Mouse (Mus musculus) thymus, adult 2 months (tissue): ENCODE results near the gene Klrb1c. TPM values are rescaled to one million over a fixed set of nuclear protein-coding genes. Genes with fewer than 3 reads are reported as not detected.
"Not testable (repeated sequence)": the region's sequence is repeated elsewhere in the genome, so short reads cannot be mapped to it uniquely, and the experiment has no call there.

Experiments used
- DNase-seq: peaks from one replicate; pipeline ENCODE4 v3.0.0; 2021
- H3K27ac ChIP-seq: fragments of 200-500 bp; 2 replicates; pipeline ENCODE4 v1.5.1; 2012; ENCODE audit warnings: low read length, control low read depth; ENCODE audit not compliant: control insufficient read depth, insufficient read depth
- H3K27me3 ChIP-seq: fragments of 200-500 bp; 2 replicates; pipeline ENCODE4 v1.6.1; 2012; ENCODE audit warnings: mild to moderate bottlenecking, low read length, moderate library complexity, mixed read lengths; ENCODE audit not compliant: control insufficient read depth, insufficient read depth
- H3K36me3 ChIP-seq: fragments of 200-500 bp; 2 replicates; pipeline ENCODE4 v1.6.1; 2012; ENCODE audit warnings: mild to moderate bottlenecking, low read length, moderate library complexity; ENCODE audit not compliant: control insufficient read depth, insufficient read depth
- H3K4me1 ChIP-seq: fragments of 200-500 bp; replicated peaks from 2 replicates; pipeline ENCODE4 v1.6.1; 2012; ENCODE audit warnings: low read length; ENCODE audit not compliant: control insufficient read depth, insufficient read depth
- H3K4me3 ChIP-seq: fragments of 200-500 bp; 2 replicates; pipeline ENCODE4 v1.5.1; 2012; ENCODE audit warnings: mild to moderate bottlenecking, low read length, control low read depth, moderate library complexity; ENCODE audit not compliant: control insufficient read depth, insufficient read depth
- CTCF ChIP-seq: fragments of 200-500 bp; IDR thresholded peaks from 2 replicates; pipeline ENCODE4 v1.5.1; 2012; ENCODE audit warnings: mild to moderate bottlenecking, control low read depth, low read length, moderate library complexity, borderline replicate concordance; ENCODE audit not compliant: control insufficient read depth, poor library complexity, insufficient read depth; ENCODE audit errors: extremely low read depth
- POLR2A ChIP-seq: fragments of 200-500 bp; IDR thresholded peaks from 2 replicates; pipeline ENCODE4 v1.6.1; 2012; ENCODE audit warnings: mild to moderate bottlenecking, low read length, control low read depth, moderate library complexity; ENCODE audit not compliant: control insufficient read depth, poor library complexity, insufficient read depth; ENCODE audit errors: extremely low read depth
- WGBS: fragments of 180-500 bp; shearing (Covaris S2); methylation state at CpG from one replicate; pipeline ENCODE4 v1.1.7; 2018; 5-methylcytosine and 5-hydroxymethylcytosine counted together
- polyA plus RNA-seq: library from polyadenylated mRNA; depleted of rRNA; stranded (reverse); fragments of >200 nt; gene quantifications from 2 replicates; pipeline ENCODE4 v1.2.3, GENCODE M21; 2012

Gene Klrb1c
- polyA plus RNA-seq, 1 experiment: 2.6 TPM

DNA sequence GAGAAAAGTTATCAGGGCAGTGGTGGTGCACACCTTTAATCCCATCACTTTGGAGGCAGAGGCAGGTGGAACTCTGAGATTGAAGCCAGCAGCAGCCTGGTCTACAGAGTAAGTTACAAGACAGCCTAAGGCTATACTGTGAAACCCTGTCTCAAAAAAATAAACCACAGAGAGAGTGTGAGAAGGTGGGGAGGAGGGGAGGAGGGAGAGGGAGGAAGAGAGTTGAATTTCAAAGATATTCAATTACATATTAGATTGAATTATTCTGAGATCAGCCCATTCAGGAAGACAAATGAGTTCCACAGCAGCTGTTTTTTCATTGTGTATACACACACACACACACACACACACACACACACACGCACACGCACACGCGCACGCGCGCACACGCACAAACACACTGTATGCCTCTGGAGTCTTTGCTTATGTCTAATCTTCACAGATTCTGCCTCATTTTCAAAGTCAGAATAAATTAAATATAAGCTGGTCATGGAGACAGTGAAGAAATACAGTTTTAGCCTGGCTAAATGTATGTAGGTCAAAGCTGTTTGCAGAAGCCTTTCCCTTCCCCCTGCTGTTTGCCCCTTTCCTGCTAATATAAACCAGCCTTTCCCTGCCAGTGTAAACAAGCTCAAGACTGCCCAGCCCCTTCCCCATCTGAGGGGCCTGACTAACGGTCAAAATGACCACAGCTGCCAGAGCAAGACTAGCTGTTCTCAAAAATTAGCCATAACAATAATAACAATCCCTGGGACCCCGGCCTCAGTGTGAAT, 19.3 kb downstream of the Klrb1c start:
- no peak for DNase-seq
- TF ChIP-seq POLR2A (no peak), CTCF (no peak)
- H3K27me3 ChIP-seq: no peaks in the 10 kb centered on the region
- H3K36me3 ChIP-seq: no peaks in the 10 kb centered on the region
- WGBS: 93% methylated on average over 10 of the region's 10 CpGs
- peak overlapping the region; percentile 97 for H3K27ac ChIP-seq
- H3K4me1 ChIP-seq: peaks cover 16% of the 10 kb centered on the region
- H3K4me3 ChIP-seq: no peak overlapping the region

DNA sequence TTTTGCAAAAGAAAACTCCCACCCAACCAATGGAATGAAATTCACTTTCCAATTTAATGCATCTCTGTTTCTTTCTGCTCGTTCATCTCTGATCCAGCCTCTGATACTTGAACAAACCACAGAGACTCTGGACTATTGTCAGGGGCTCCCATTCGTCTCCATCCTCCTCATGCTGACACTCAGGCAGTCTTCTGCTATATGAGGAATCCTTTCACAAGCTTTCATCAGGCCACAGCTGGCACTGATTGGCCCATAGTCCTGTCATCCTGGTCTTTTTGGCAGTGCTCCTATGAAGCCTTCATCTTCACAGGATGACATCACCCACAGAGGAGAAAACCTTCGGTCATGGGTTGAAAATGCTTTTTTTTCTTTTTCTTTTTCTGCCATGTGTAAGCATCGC, 21.0 kb downstream of the Klrb1c start:
- H3K4me1 ChIP-seq: peaks cover 24% of the 10 kb centered on the region
- TF ChIP-seq CTCF (no peak), POLR2A (no peak)
- WGBS: 85% methylated on average over 4 of the region's 4 CpGs
- H3K4me3 ChIP-seq: no peak overlapping the region
- no peaks in the 10 kb centered on the region for H3K36me3 ChIP-seq
- H3K27me3 ChIP-seq: no peaks in the 10 kb centered on the region
- H3K27ac ChIP-seq: no peak overlapping the region
- no peak for DNase-seq

DNA sequence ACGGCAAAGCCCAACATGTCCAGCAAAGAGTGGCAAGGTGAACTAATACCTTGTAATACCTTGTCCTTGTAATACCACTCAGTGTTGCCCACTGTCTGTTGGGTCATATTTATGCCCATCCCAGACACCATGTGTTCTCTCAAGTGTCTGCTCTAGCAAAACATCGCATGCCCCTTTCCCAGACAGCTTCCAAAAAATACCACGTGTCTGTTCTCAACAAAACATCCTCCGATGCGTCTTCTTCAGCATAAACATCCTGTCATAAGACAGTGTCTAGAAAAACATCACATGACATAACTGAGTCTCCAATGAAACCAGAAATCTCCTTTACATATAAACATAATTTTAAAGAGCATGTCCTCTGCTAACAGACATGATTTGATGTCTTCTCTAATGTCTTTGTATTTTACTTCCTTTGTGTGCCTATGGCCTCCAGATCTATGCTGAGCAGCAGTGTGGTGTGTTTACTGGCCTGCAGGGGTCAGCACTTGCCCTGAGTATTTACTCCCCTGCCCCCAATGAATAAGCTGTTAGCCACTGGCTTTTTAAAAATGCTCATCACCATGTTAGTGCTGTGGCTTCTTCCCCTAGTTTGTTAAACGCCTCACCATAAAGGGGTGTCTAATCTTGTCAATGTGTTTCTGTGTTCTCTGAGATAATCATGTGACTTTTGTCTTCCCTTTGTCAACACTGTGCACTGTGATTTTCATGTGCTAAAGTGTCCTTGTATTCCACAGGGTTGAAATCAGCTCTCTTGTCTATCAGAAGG, 22.3 kb downstream of the Klrb1c start:
- H3K4me3 ChIP-seq, H3K36me3 ChIP-seq, H3K27me3 ChIP-seq, H3K27ac ChIP-seq: not testable (repeated sequence)
- DNase-seq: peak; percentile 58
- WGBS: 79% methylated on average over 6 of the region's 6 CpGs
- H3K4me1 ChIP-seq: peaks cover 24% of the 10 kb centered on the region

DNA sequence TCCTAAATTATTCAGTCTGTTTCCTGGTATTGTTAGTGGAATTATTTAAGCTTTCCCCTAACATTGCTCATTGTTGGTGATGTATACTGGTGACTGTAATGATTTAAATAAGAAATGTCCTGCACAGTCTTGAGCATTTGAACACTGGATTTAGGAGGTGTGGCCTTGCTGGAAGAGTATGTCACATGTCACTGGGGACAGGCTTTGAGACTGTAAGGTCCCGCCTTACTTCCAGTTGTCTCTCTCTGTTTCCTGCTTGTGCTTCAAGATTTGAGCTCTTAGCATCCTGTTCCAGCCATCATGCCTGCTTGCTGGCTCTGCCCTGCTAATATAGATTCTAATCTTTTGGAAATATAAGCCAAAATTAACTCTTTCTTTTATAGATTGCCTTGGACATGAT, 23.8 kb downstream of the Klrb1c start:
- 93% methylated on average over 1 of the region's 1 CpGs for whole genome bisulfite sequencing
- peaks cover 22% of the 10 kb centered on the region for H3K4me1 ChIP-seq
- H3K27me3 ChIP-seq: no peaks in the 10 kb centered on the region
- no peak for DNase-seq
- H3K27ac ChIP-seq: no peak overlapping the region
- no peaks in the 10 kb centered on the region for H3K36me3 ChIP-seq
- H3K4me3 ChIP-seq: no peak overlapping the region
- no peak for TF ChIP-seq CTCF
- TF ChIP-seq POLR2A: no peak

DNA sequence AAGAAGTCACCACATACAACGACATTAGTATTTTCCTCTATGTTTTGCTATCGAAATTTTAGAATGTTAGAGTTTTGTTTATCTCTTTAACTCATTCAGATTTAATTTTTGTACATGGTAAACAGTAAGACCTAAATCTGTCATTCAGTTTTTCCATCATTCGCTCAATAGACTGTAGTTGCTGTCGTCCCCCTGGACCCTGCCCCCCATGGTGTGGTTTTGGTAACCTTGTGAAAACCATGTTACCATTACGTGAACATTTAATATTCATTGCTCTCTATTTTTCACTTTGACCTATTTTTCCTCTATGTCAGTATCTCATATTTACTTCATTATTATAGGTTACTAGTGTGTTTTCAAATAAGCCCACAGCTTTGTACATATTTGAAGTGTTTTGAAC, 24.4 kb downstream of the Klrb1c start:
- TF ChIP-seq POLR2A (no peak), CTCF (no peak)
- no peaks in the 10 kb centered on the region for H3K36me3 ChIP-seq
- H3K4me3 ChIP-seq: 0 out of 2 replicates have a peak overlapping the region, but pooled peaks have one; percentile 80
- DNase-seq: no peak
- no peaks in the 10 kb centered on the region for H3K27me3 ChIP-seq
- H3K4me1 ChIP-seq: peaks cover 17% of the 10 kb centered on the region
- H3K27ac ChIP-seq: no peak overlapping the region
- WGBS: 8% methylated on average over 5 of the region's 5 CpGs

DNA sequence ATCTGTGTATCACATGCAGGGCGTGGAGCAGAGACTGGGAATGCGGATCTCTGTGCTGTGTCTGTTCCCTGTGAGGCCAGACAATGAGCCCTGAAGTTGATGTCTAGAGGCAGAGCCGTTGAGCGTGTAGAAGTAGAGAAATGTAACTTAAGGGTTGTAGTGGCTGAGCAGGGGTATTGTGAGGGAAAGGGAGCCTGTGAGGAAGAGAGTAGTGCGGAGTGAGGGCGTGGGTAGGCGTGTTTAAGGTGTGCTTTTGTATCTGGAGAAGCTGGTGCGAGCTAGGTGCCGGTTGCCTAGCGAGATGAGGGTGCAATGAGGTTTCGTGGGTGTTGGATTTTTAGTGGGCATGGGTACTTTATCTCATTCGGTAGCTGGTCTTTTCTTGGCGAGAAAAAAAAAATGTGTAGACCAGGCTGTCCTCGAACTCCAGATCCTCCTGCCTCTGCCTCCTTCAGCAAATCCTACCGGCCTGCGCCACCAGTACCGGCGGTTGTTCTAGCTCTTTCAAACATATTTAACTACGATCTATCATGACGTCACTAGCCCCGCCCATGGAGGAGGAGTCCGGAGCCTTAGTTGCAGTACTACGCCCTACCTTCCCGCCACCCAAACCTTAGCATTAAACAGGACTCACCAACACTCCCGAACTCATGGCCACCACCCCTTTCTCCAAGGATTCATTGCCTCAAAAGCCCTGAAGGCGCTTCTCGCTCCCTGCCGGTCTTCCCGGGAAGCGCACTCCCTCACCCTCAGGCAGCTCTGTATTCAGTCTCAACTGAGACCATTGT, 25.1 kb downstream of the Klrb1c start:
- 3% methylated on average over 30 of the region's 30 CpGs for WGBS
- DNase-seq: peak; percentile 92
- TF ChIP-seq CTCF (peak; percentile 32; the same call in 1 of the 2 replicates), POLR2A (no peak)
- peak overlapping the region; percentile 55 for H3K27ac ChIP-seq
- H3K27me3 ChIP-seq: no peaks in the 10 kb centered on the region
- H3K4me3 ChIP-seq: peak overlapping the region; percentile 80
- peaks cover 16% of the 10 kb centered on the region for H3K4me1 ChIP-seq
- H3K36me3 ChIP-seq: no peaks in the 10 kb centered on the region

DNA sequence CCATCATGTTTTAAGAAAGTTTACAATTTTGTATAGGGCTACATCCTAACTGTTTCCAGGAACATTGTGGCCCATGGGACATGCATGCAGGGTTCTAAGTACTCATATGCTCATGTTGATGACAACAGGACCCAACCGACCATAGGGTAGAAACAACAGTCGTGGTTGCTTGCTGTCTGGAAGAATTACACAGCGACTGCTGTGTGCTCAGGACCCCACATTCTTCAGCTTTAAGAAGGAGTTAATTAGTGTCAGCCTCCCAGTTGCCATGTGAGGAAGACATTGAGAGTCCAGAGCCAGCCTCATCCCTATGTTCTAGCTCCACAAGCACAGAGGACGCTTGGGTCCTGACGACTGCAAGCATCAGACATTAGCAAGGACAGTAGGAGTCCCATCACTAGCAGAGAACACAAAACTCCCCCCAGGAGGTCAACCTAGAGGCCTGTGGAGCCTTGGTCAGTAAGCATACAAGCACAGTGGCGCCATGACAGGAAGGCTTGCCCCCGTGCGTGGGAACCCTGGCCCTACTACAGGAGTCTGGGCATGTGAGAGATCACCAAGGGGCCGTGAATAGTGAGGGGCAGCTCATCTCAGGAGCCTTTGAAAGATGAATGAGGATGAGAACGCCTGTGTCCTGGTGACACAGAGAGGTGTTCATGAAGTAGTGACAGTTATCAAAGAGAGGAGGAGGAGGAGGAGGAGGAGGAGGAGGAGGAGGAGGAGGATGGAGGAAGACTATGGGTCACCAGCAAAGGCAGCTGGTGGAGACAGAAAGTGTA, 25.9 kb downstream of the Klrb1c start:
- not testable (repeated sequence) for DNase-seq, H3K36me3 ChIP-seq, H3K27ac ChIP-seq, H3K27me3 ChIP-seq, H3K4me3 ChIP-seq
- WGBS: 90% methylated on average over 10 of the region's 10 CpGs
- peaks cover 16% of the 10 kb centered on the region for H3K4me1 ChIP-seq
